Mouse (Mus musculus) embryonic facial prominence, embryonic 13.5 days (tissue): ENCODE data around the gene Dock1. TPM values are rescaled to one million over a fixed set of nuclear protein-coding genes. Genes with fewer than 3 reads are reported as not detected.

Experiments
- ATAC-seq: fragments of 200-750 bp; cut with Nextera tagmentation; 2 replicates; pipeline ENCODE4 v1.8.0; 2017; ENCODE audit warnings: low read depth; ENCODE audit not compliant: insufficient number of reproducible peaks, insufficient read depth, low FRiP score, low TSS enrichment
- H3K27ac ChIP-seq: fragments of 300-500 bp; sonication (generic); 2 replicates; pipeline ENCODE4 v1.5.1; 2015; ENCODE audit warnings: moderate library complexity, mild to moderate bottlenecking, inconsistent platforms
- H3K27me3 ChIP-seq: fragments of 300-500 bp; sonication (generic); 2 replicates; pipeline ENCODE4 v1.6.1; 2015; ENCODE audit warnings: mild to moderate bottlenecking, inconsistent platforms
- H3K36me3 ChIP-seq: fragments of 300-500 bp; sonication (generic); 2 replicates; pipeline ENCODE4 v1.6.1; 2015; ENCODE audit warnings: mild to moderate bottlenecking, inconsistent platforms
- H3K4me1 ChIP-seq: fragments of 300-500 bp; sonication (generic); 2 replicates; pipeline ENCODE4 v1.6.1; 2015; ENCODE audit warnings: inconsistent platforms
- H3K4me2 ChIP-seq: fragments of 300-500 bp; sonication (generic); 2 replicates; pipeline ENCODE4 v1.6.1; 2015; ENCODE audit warnings: moderate library complexity, mild to moderate bottlenecking, inconsistent platforms
- H3K4me3 ChIP-seq: fragments of 300-500 bp; sonication (generic); 2 replicates; pipeline ENCODE4 v1.5.1; 2015; ENCODE audit warnings: mild to moderate bottlenecking, inconsistent platforms
- H3K9ac ChIP-seq: fragments of 300-500 bp; sonication (generic); 2 replicates; pipeline ENCODE4 v1.6.1; 2015; ENCODE audit warnings: mild to moderate bottlenecking, inconsistent platforms
- H3K9me3 ChIP-seq: fragments of 300-500 bp; sonication (generic); 2 replicates; pipeline ENCODE4 v1.6.1; 2016; ENCODE audit warnings: inconsistent platforms
- WGBS: fragments of 180-500 bp; shearing (Covaris S2); methylation state at CpG from one replicate; pipeline ENCODE4 v1.1.7; 2015; ENCODE audit warnings: mixed read lengths; 5-methylcytosine and 5-hydroxymethylcytosine counted together
- polyA plus RNA-seq: library from polyadenylated mRNA; unstranded; fragments of >200 nt; fragmentation: Nextera tagmentation; extraction: Ambion mirVana; gene quantifications from 2 replicates; pipeline ENCODE4 v1.2.1, GENCODE M21; 2015

Dock1 gene
- polyA plus RNA-seq, 1 experiment from 2014 or later: 42.8 TPM

- H3K4me3 ChIP-seq: no peak overlapping the region
- ATAC-seq: no peak
- H3K4me2 ChIP-seq: no peak overlapping the region
- H3K27ac ChIP-seq: no peak overlapping the region
- H3K9ac ChIP-seq: no peak overlapping the region
- WGBS: 63% methylated on average over 3 of the region's 3 CpGs
- H3K27me3 ChIP-seq: no peaks in the 10 kb centered on the region
- H3K9me3 ChIP-seq: no peaks in the 10 kb centered on the region
- no peaks in the 10 kb centered on the region for H3K4me1 ChIP-seq
- H3K36me3 ChIP-seq: no peaks in the 10 kb centered on the region
These were observed 361.0 kb downstream of the Dock1 start for GRCm38 (mm10) chr7:135031466-135031865.

GRCm38 (mm10) chr7:135034811-135035210 is 364.4 kb downstream of the Dock1 start:
- H3K27me3 ChIP-seq: no peaks in the 10 kb centered on the region
- no peak overlapping the region for H3K27ac ChIP-seq
- 76% methylated on average over 5 of the region's 5 CpGs for WGBS
- H3K4me3 ChIP-seq: no peak overlapping the region
- no peaks in the 10 kb centered on the region for H3K9me3 ChIP-seq
- no peak for ATAC-seq
- H3K4me2 ChIP-seq: no peak overlapping the region
- H3K36me3 ChIP-seq: no peaks in the 10 kb centered on the region
- 0 out of 2 replicates have a peak, but pooled peaks cover 2% of the 10 kb centered on the region for H3K4me1 ChIP-seq
- H3K9ac ChIP-seq: no peak overlapping the region

DNA sequence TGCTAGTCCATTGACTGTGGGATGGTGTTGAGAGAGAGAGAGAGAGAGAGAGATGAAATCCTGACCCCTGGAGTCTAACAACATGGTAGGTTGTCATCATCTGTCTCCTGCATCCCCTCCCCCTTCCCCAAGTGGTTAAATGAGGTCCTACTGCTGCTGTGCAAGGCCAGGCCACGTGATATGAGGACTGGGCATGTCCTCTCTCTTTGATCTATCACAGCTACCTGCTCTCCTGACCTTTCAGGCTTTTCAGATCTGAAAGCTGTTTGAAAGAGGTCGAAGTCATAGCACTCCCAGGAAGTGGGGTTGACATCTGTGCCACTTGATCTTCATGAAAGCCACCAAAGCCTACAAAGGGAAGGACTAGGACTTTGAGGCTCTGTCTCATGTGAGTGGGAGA is 365.2 kb downstream of the Dock1 start:
- Histone ChIP-seq H3K9me3 (no peaks in the 10 kb centered on the region), H3K4me2 (no peak overlapping the region), H3K9ac (no peak overlapping the region), H3K27ac (no peak overlapping the region), H3K4me3 (no peak overlapping the region), H3K4me1 (0 out of 2 replicates have a peak, but pooled peaks cover 2% of the 10 kb centered on the region), H3K27me3 (no peaks in the 10 kb centered on the region), H3K36me3 (no peaks in the 10 kb centered on the region)
- WGBS: 60% methylated on average over 2 of the region's 2 CpGs
- no peak for ATAC-seq

- Histone ChIP-seq H3K4me3 (no peak overlapping the region), H3K27ac (no peak overlapping the region), H3K4me1 (peaks cover 15% of the 10 kb centered on the region), H3K36me3 (no peaks in the 10 kb centered on the region), H3K9ac (no peak overlapping the region), H3K27me3 (no peaks in the 10 kb centered on the region), H3K9me3 (no peaks in the 10 kb centered on the region), H3K4me2 (no peak overlapping the region)
- 81% methylated on average over 1 of the region's 1 CpGs for WGBS
- ATAC-seq: no peak
These were observed 368.5 kb downstream of the Dock1 start for GRCm38 (mm10) chr7:135038930-135039329.

GRCm38 (mm10) chr7:135043931-135044765 is 373.7 kb downstream of the Dock1 start:
- H3K36me3 ChIP-seq: no peaks in the 10 kb centered on the region
- H3K27me3 ChIP-seq: no peaks in the 10 kb centered on the region
- no peak overlapping the region for H3K4me2 ChIP-seq
- H3K9me3 ChIP-seq: peaks cover 4% of the 10 kb centered on the region; the same call in 1 of the 2 replicates
- no peak overlapping the region for H3K4me3 ChIP-seq
- WGBS: 67% methylated on average over 12 of the region's 12 CpGs
- no peak overlapping the region for H3K9ac ChIP-seq
- H3K27ac ChIP-seq: no peak overlapping the region
- H3K4me1 ChIP-seq: peaks cover 14% of the 10 kb centered on the region
- ATAC-seq: no peak

DNA sequence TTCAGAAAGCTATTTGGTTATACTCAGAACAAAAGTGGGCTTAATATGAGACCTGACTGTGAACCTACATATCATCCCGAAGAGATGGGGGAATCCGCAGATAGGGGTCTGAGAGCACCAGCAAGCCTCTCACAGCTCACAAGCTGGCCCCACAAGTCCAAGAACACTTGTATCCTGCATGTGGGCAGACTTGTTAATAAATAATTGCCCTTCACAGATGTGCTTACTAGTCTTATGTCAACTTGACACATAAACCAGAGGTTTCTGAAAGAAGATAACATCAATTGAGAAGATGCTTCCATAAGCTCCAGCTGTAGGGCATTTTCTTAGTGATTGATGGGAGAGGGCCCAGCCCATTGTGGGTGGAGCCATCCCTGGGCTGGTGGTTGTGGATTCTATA is 379.0 kb downstream of the Dock1 start:
- H3K9me3 ChIP-seq: peaks cover 3% of the 10 kb centered on the region; the same call in 1 of the 2 replicates
- no peak overlapping the region for H3K4me3 ChIP-seq
- 86% methylated on average over 2 of the region's 2 CpGs for WGBS
- no peak for ATAC-seq
- no peak overlapping the region for H3K27ac ChIP-seq
- H3K27me3 ChIP-seq: no peaks in the 10 kb centered on the region
- H3K4me2 ChIP-seq: no peak overlapping the region
- no peaks in the 10 kb centered on the region; the same call in 1 of the 2 replicates for H3K4me1 ChIP-seq
- H3K36me3 ChIP-seq: no peaks in the 10 kb centered on the region
- no peak overlapping the region for H3K9ac ChIP-seq

- ATAC-seq: no peak
- no peak overlapping the region for H3K27ac ChIP-seq
- H3K9ac ChIP-seq: no peak overlapping the region
- H3K4me1 ChIP-seq: no peaks in the 10 kb centered on the region; the same call in 1 of the 2 replicates
- H3K9me3 ChIP-seq: no peaks in the 10 kb centered on the region
- peaks cover 10% of the 10 kb centered on the region; the same call in 1 of the 2 replicates for H3K36me3 ChIP-seq
- no peak overlapping the region for H3K4me2 ChIP-seq
- H3K27me3 ChIP-seq: no peaks in the 10 kb centered on the region
- 83% methylated on average over 8 of the region's 8 CpGs for WGBS
- H3K4me3 ChIP-seq: no peak overlapping the region
These were observed 382.8 kb downstream of the Dock1 start for GRCm38 (mm10) chr7:135053186-135053715.

DNA sequence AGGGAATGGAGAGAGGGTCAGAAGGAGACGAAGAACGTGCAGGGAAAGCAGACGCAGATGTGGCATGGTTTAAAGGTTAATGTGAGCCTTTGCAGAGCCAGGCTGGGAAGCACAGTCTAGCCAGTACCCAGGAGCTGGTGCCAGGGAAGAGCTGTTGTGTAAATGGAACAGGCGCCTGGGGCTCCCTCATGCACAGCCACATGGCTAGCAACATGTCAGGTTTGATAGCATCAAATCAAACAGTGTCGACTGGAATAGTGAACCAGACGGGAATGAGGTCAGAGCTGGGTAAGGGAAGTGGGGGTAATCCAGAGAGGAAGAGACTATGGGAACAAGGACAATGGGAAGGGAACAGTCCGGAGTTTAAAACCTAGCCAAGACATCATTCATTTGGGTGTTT is 384.2 kb downstream of the Dock1 start:
- Histone ChIP-seq H3K27me3 (no peaks in the 10 kb centered on the region), H3K9me3 (0 out of 2 replicates have a peak, but pooled peaks cover 1% of the 10 kb centered on the region), H3K4me2 (no peak overlapping the region), H3K27ac (no peak overlapping the region), H3K4me3 (no peak overlapping the region), H3K9ac (no peak overlapping the region), H3K4me1 (no peaks in the 10 kb centered on the region; the same call in 1 of the 2 replicates), H3K36me3 (peaks cover 10% of the 10 kb centered on the region)
- ATAC-seq: no peak
- WGBS: 71% methylated on average over 7 of the region's 7 CpGs

DNA sequence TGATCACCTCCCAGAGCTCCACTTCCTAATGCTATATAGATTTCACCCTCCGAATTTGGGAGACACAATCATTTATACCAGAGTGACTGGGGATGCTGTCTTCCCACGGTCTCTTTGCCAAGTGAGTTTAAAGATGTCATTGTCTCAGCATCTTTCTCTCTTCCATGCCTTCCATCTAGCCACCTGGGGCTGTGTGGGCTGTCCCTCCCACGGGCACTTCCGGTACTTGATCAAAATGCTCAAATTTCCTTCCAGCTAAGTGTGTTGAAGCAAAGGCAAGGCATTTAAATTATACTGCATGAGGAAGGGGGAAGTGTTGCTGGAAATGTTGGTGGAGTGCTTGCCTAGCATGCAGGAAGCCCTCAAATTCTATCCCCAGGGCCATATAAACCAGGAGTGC is 388.6 kb downstream of the Dock1 start:
- ATAC-seq: no peak
- H3K4me2 ChIP-seq: no peak overlapping the region

GRCm38 (mm10) chr7:135059562-135059961 is 389.1 kb downstream of the Dock1 start:
- H3K27me3 ChIP-seq: no peaks in the 10 kb centered on the region
- H3K4me2 ChIP-seq: no peak overlapping the region
- no peak overlapping the region for H3K9ac ChIP-seq
- H3K4me1 ChIP-seq: no peaks in the 10 kb centered on the region
- H3K9me3 ChIP-seq: 0 out of 2 replicates have a peak, but pooled peaks cover 13% of the 10 kb centered on the region
- whole genome bisulfite sequencing: 95% methylated on average over 3 of the region's 3 CpGs
- no peak overlapping the region for H3K4me3 ChIP-seq
- peaks cover 31% of the 10 kb centered on the region for H3K36me3 ChIP-seq
- no peak for ATAC-seq
- no peak overlapping the region for H3K27ac ChIP-seq

More for the DNA sequence above, 388.6 kb downstream of the Dock1 start:
- WGBS: 74% methylated on average over 4 of the region's 4 CpGs
- Histone ChIP-seq H3K4me1 (no peaks in the 10 kb centered on the region), H3K9ac (no peak overlapping the region), H3K9me3 (0 out of 2 replicates have a peak, but pooled peaks cover 13% of the 10 kb centered on the region), H3K4me3 (no peak overlapping the region), H3K27ac (no peak overlapping the region), H3K36me3 (peaks cover 31% of the 10 kb centered on the region), H3K27me3 (no peaks in the 10 kb centered on the region)

DNA sequence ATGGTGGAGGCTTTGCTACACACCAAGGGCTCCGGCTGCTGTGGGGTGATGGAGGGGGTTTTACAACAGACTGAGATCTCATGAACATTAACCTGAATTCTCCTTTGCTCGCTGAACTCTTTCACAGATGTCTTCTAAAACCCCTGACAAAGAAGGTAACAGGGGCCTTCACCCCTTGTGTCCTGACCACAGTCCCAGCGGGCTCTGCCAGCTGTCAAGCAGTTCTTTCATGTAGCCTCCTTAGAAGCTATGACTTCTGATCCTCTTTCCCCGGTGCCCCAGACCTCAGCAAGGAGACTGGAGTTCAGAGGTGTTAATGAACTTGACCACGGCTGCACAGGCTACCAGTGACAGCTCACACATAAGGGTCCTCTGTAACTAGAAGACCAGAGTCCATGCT is 393.4 kb downstream of the Dock1 start:
- no peak overlapping the region for H3K4me3 ChIP-seq
- H3K4me2 ChIP-seq: no peak overlapping the region
- no peak for ATAC-seq
- peaks cover 21% of the 10 kb centered on the region for H3K36me3 ChIP-seq
- no peak overlapping the region for H3K27ac ChIP-seq
- H3K9me3 ChIP-seq: 0 out of 2 replicates have a peak, but pooled peaks cover 13% of the 10 kb centered on the region
- H3K9ac ChIP-seq: no peak overlapping the region
- H3K27me3 ChIP-seq: no peaks in the 10 kb centered on the region
- 88% methylated on average over 5 of the region's 5 CpGs for WGBS
- H3K4me1 ChIP-seq: no peaks in the 10 kb centered on the region

- 52% methylated on average over 5 of the region's 5 CpGs for WGBS
- H3K4me3 ChIP-seq: no peak overlapping the region
These were observed 394.8 kb downstream of the Dock1 start for GRCm38 (mm10) chr7:135065301-135065700.

More at GRCm38 (mm10) chr7:135065301-135065700, 394.8 kb downstream of the Dock1 start:
- Histone ChIP-seq H3K4me2 (no peak overlapping the region), H3K27ac (no peak overlapping the region), H3K27me3 (no peaks in the 10 kb centered on the region), H3K36me3 (peaks cover 16% of the 10 kb centered on the region), H3K9me3 (0 out of 2 replicates have a peak, but pooled peaks cover 6% of the 10 kb centered on the region), H3K9ac (no peak overlapping the region), H3K4me1 (no peaks in the 10 kb centered on the region; the same call in 1 of the 2 replicates)
- no peak for ATAC-seq
